ENCODE assay signal across 8 mouse cellular contexts in the genomic region with DNA sequence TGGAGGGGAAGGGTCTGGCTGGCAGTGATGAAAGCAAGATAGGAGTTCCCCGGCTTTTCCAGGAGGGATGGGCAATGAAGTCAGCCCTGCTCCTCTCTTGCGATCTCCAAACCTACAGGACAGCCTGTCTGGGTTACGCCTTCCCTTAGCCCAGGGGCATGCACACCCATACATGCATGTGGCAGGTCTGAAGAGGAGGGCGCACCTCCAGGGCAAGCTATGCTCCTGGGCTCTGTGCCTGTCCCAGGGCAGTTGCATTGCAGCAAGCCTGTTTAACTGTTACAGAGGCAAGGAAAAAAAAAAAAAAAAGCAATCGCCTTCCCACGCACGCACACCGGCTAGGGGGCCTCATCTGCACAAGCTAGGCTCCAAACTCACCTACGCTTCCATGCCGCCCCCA.
DNase-seq lines count a peak whose midpoint lies in the region; ATAC-seq and TF ChIP-seq lines count a peak whose summit lies in the region.

No protein-coding gene starts in this region.

- H3K9ac ChIP-seq in ES-Bruce4 (ENCODE audit: low read depth, poor library complexity, severe bottlenecking): no peak overlapping the region

- TF ChIP-seq EP300 in ES-Bruce4 (IDR thresholded peaks at IDR 0.05; ENCODE audit: insufficient read depth, low read depth, low read length): no peak

- no peak for DNase-seq in gastrocnemius, adult 2 months
- DNase-seq in gastrocnemius, adult 8-10 months (ENCODE audit: low spot score in 2 of 2): no peak
- DNase-seq in layer of hippocampus, postnatal 25 days (ENCODE audit: extremely low spot score in 1 of 2, low spot score in 1 of 2): peak; percentile 7 to 17
- DNase-seq in naive thymus-derived CD4-positive, alpha-beta T cell, adult 2 months (ENCODE audit: low read depth): peak; percentile 17
- no peak for DNase-seq in urinary bladder, adult 18-20 months (ENCODE audit: low spot score in 2 of 2)

- no peaks in the 10 kb centered on the region for H3K36me3 ChIP-seq in ES-Bruce4 (ENCODE audit: control insufficient read depth, insufficient read depth, low read length, poor library complexity, severe bottlenecking)

- H3K27ac ChIP-seq in gastrocnemius, adult 2 months: no peak overlapping the region
- no peak overlapping the region for H3K27ac ChIP-seq in ES-Bruce4 (ENCODE audit: insufficient read depth, low read length)
- no peak overlapping the region for H3K27ac ChIP-seq in embryonic fibroblast, embryonic 13.5 days (ENCODE audit: insufficient read depth, low read length)

- H3K9me3 ChIP-seq in ES-Bruce4 (replicated peaks; ENCODE audit: control insufficient read depth, insufficient read depth, low read length, poor library complexity, severe bottlenecking): no peaks in the 10 kb centered on the region

- no peaks in the 10 kb centered on the region for H3K27me3 ChIP-seq in ES-Bruce4 (ENCODE audit: control insufficient read depth, insufficient read depth, low read length, poor library complexity, severe bottlenecking)

- intact Hi-C loops in gastrocnemius, adult 2 months (cut with DNase I): no loop called here

- no peak for TF ChIP-seq CTCF in gastrocnemius, adult 2 months (IDR thresholded peaks at IDR 0.05)
- no peak for TF ChIP-seq CTCF in ES-Bruce4 (IDR thresholded peaks at IDR 0.05; ENCODE audit: low read depth, low read length)
- TF ChIP-seq CTCF in embryonic fibroblast, embryonic 13.5 days (IDR thresholded peaks at IDR 0.05; ENCODE audit: borderline replicate concordance, insufficient read depth, low read length): no peak

- peak overlapping the region; percentile 70 for H3K4me3 ChIP-seq in gastrocnemius, adult 2 months
- H3K4me3 ChIP-seq in ES-Bruce4 (ENCODE audit: low read depth, low read length): peak overlapping the region; percentile 72
- H3K4me3 ChIP-seq in embryonic fibroblast, embryonic 13.5 days (ENCODE audit: insufficient read depth, low read length): peak overlapping the region; percentile 51

- H3K4me1 ChIP-seq in ES-Bruce4 (ENCODE audit: control insufficient read depth, insufficient read depth, low read length): no peaks in the 10 kb centered on the region
- H3K4me1 ChIP-seq in embryonic fibroblast, embryonic 13.5 days (ENCODE audit: control insufficient read depth, insufficient read depth, low read length): peaks cover 2% of the 10 kb centered on the region; the same call in 1 of the 2 replicates

- no peak for ATAC-seq in inflammation-experienced regulatory T-cells, adult 6 months

- TF ChIP-seq POLR2A in ES-Bruce4 (IDR thresholded peaks at IDR 0.05; ENCODE audit: insufficient read depth, low read length): no peak
- TF ChIP-seq POLR2A in embryonic fibroblast, embryonic 13.5 days (IDR thresholded peaks at IDR 0.05; ENCODE audit: low read depth, low read length): no peak

Comparison
In these comparisons a context has a peak if more than half of its experiments do, and no peak if none do; other contexts are left out.
1. DNase-seq: peak in layer of hippocampus, postnatal 25 days (2 of 2) and naive thymus-derived CD4-positive, alpha-beta T cell, adult 2 months (single experiment); none in gastrocnemius, adult 2 months (single experiment), gastrocnemius, adult 8-10 months (0 of 2) and urinary bladder, adult 18-20 months (0 of 2).
2. Peak in every context shown above with its lines, with median percentiles within 50 percentile points of each other: H3K4me3 ChIP-seq.